Comparison of ENCODE assay signal across 8 mouse cellular contexts in genomic region chr19:40369852-40370811, GRCm38 (mm10).
DNase-seq lines count a peak whose midpoint lies in the region; TF ChIP-seq lines count a peak whose summit lies in the region.

No protein-coding gene starts in this region.

- H3K4me1 ChIP-seq in brown adipose tissue, adult 24 weeks (ENCODE audit: control insufficient read depth, insufficient read depth, insufficient read length, low read length), result peaks cover 52% of the 10 kb centered on the region

- peak overlapping the region; percentile 85 for H3K27ac ChIP-seq in layer of hippocampus, adult 2 months
- H3K27ac ChIP-seq in brown adipose tissue, adult 24 weeks (replicated peaks; ENCODE audit: low read depth, low read length), result peak overlapping the region; percentile 100

- peak; percentile 52 for TF ChIP-seq CTCF in layer of hippocampus, adult 2 months (conservative IDR thresholded peaks at IDR 0.05)

- intact Hi-C loops in heart, postnatal 25 days (cut with DNase I), result loop anchor here (10.0 kb wide), 1 partner anchor 355 kb away; no protein-coding TSS in a partner anchor

- no peak overlapping the region for H3K4me3 ChIP-seq in layer of hippocampus, adult 2 months
- no peak overlapping the region for H3K4me3 ChIP-seq in brown adipose tissue, adult 24 weeks (ENCODE audit: insufficient read depth, low read depth, low read length)

- no peak for DNase-seq in layer of hippocampus, adult 2 months (ENCODE audit: low spot score in 2 of 2)
- no peak for DNase-seq in layer of hippocampus, postnatal 25 days (ENCODE audit: extremely low spot score in 1 of 2, low spot score in 1 of 2)
- DNase-seq in heart, postnatal 25 days (ENCODE audit: low spot score), result peak; percentile 48
- DNase-seq in retina, postnatal 1 day, result peak; percentile 45
- DNase-seq in right cerebral cortex, postnatal 36 days (ENCODE audit: low spot score in 2 of 2), result no peak
- no peak for DNase-seq in urinary bladder, postnatal 25 days (ENCODE audit: low spot score)
- DNase-seq in spleen, postnatal 4 days (ENCODE audit: low spot score in 2 of 2), result no peak

Comparison
In these comparisons a context has a peak if more than half of its experiments do, and no peak if none do; other contexts are left out.
1. DNase-seq: peak in heart, postnatal 25 days (single experiment) and retina, postnatal 1 day (single experiment); none in layer of hippocampus, adult 2 months (0 of 2), layer of hippocampus, postnatal 25 days (0 of 2), right cerebral cortex, postnatal 36 days (0 of 2), urinary bladder, postnatal 25 days (single experiment) and spleen, postnatal 4 days (0 of 2).